Mouse (Mus musculus): ENCODE measurements around the gene Ceacam2.

DNA sequence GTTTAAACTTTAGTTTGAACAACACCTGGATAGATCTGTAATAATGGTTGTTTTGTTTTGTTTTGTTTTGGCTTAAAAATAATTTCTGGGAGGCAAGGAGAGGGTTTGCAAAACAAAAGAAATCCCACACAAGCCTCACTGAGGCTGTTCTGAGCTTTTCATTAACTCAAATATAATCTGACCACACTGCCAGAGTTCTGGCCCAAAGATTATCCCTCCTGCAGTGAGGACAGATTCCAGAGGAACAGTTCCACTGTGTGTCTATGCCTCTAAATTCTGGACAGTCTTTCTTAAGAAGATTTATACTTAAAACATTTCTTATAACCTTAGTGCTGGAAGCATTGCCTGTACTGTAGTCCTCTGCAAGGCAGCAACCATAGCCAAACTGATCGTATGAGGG lies 45.0 kb downstream of the Ceacam2 start:
- TF ChIP-seq CTCF (IDR thresholded peaks at IDR 0.05; ENCODE audit: insufficient read depth, low read length) (no peak), POLR2A (IDR thresholded peaks at IDR 0.05; ENCODE audit: borderline replicate concordance, extremely low read depth, low read depth, low read length) (no peak)

Data from lung, adult 2 months (tissue).